Mouse (Mus musculus) Muller cell, postnatal 12 days (primary cell): Measurements from ENCODE around the gene Pbx2.
"Not testable (repeated sequence)": the region's sequence is repeated elsewhere in the genome, so short reads cannot be mapped to it uniquely, and the experiment has no call there.

Experiments
- DNase-seq: peaks from one replicate; pipeline ENCODE4 v3.0.0-alpha.2; 2015; ENCODE audit errors: inconsistent ontology term

The Pbx2 gene

DNA sequence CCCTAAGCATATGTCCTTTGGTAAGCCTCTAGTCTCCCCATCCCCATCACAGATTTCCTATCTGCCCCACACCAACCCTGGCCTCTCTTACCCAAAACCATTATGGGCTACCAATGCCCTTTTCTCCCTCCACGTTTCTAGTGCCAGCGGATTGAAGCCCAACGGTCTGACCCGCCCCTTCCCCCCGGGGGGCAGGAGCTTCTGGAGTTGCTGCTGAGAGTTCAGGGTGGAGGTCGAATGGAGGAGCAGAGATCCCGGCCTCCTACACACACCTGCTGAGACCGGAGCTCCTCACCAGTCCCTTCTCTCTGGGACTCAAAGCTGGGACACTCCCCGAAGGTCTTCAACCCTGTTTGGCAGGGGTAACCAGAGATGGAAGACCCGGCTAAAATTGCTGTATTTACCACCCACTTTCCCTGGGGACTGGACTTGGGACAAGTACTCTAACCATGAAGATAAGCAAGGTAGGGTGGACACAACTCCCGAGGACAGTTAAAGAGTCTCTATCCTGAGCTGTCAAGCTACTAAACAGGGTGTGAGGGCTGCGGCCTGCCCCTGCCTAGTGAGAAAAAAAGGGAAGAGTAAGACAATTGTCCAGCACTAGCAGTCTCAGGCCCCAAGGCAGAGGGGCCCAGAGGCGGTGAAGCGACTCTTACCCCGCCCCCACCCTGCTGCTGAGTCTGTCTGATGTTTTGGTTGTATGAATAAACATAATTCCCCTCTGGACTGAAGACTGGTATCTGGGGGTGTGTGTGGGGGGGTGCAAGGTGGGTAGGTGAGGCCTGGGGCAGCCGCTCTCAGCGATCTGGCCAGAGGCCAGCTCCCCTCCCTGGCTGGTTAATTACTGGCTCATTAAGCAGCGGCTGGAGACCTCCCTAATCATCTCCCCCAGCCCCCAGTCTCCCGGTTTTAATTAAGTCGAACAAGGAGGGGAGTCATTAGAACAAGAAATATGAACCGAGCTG lies at the start of gene Pbx2:
Pbx2 (plus strand) TSS at position 238 of the 965 bp plus-strand sequence.
- no peak for DNase-seq

DNA sequence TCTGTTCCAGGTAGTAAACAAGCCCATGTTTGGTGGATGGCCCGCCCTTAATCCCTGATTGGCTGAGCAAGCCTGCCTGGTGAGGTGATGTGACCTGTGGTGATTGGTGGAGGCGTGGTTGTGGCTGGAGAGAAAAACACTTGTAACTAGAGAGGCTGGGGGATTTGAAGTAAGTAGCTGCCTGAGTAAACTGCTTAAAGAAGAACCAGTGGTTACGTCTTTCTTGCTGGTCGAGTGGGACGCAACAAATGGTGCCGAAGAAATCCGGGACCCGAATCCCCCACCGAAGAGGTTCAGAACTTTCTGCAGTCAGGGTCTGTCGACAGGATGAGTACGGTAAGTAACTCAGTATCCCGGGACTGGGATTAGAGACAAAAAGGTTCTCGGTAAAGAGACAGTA lies 47.5 kb upstream of the Pbx2 start:
- DNase-seq = not testable (repeated sequence)

DNA sequence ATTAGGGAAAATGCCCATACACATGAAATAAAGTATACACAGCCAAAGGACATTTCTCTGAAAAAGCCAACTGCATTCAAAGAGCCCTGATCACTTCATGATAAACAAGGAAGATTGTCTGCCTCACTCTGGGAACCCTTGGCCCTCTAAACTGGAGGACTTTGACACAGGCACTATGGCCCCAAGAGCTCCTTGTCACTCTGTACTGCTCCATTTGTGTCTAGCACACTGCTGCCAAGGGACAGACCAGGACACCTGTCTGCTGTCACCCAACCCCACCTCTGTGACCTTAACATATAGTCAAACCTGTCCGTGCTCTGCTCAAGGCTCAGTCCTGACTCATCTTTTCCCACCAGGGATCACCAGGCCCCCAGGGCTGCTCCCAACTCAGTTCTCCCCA lies 44.3 kb upstream of the Pbx2 start:
- DNase-seq = no peak

DNA sequence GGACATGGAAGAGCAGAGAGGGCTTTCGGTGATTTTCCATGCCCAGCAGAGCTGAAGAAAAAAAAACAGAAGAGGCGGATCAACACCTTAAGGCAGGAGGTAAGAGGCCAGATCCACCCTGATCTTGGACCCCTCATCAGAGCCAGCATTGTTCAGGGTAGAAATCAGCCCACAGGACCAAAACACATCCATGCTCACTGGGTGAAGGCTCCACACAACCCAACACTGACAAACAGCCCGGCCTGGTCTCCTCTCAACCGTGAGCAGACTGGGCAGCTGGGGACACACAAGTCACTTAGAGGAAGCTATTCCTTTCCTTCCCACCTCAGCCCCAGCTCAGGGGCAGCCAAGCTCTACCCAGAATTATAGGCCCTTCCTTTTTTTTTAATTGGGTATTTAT lies 43.5 kb upstream of the Pbx2 start:
- DNase-seq = no peak

DNA sequence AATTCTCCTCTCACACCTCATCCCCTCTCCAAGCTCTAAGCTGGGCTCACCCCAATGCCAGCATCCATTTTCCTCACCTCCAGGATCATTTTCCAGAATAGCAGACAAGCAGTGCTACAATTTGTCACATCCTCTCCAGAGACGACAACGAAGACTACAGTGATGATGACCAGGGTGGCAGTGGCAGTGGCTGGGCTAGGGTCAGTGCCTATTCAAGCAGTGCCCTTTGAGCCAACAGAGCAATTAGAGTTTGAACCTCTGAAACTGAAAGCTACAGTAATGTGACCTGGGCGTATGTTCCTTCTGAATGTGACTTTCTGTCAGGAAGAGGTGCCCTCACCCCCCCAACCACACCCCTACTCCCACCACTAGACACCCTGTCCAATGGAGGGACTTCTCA lies 41.9 kb upstream of the Pbx2 start:
- DNase-seq = no peak

- DNase-seq = no peak
Measured at GRCm38 (mm10) chr17:34549843-34550242, 41.2 kb upstream of the Pbx2 start.

GRCm38 (mm10) chr17:34555483-34555882 lies 35.6 kb upstream of the Pbx2 start:
- peak; percentile 60 for DNase-seq

- DNase-seq = no peak
Measured at GRCm38 (mm10) chr17:34556406-34556805, 34.7 kb upstream of the Pbx2 start.

- DNase-seq = no peak
Measured at GRCm38 (mm10) chr17:34557411-34557810, 33.7 kb upstream of the Pbx2 start.

- no peak for DNase-seq
Measured at GRCm38 (mm10) chr17:34559116-34559515, 31.9 kb upstream of the Pbx2 start.

DNA sequence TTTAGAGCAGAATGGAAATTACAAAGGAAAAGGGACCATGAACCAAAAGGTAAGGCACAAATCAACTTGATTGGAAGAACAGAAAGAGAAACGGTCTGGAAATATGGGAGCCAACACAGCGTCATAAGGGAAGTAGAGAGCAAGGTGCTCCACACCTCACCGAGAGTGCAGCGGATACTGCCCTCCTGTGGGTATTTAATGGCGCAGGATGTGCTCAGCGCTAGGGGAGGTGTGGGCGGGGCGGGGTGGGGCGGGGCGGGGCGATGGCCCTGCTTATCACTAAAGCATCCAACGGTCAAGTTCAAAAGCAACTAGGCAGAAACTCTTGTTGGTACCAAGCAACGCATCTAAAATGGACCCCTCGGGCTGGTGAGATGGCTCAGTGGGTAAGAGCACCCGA lies 31.2 kb upstream of the Pbx2 start:
- DNase-seq = no peak

DNA sequence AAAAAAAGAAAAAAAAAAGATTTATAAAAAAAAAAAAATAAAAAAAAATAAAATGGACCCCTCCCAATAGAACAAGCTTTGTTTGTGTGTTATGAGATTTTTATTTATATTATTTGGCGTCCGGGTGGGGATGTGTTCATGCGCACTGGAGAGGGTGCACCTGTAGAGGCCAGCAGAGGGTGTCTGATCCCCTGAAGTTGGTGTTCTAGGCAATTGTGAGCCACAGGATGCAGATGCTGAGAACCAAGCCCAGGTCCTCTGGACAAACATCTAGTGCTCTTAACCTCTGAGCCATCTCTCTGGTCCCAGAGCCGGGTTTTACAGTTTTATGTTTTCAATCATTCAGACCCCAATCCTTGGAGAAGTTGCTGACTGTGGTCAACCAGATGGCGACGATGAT lies 30.6 kb upstream of the Pbx2 start:
- DNase-seq = no peak

DNA sequence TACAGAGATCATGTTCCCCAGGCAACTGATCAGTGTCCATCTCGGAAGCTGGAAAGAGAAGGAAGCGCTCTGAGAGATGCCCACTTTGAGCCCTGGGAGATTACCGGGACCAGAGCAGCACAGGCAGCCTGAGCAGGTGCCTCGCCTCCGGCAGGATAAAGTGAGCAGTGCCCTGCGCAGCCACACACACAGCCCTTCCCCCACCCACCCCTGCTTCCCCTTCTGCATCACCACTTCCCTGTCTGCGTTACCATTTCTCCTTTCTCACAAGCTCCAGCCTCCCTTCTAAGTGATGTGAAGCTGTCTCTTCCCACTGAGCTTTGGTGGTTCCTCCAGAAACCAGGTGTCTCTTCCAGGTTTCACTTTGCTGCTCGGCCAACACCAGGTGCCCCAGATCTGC lies 29.9 kb upstream of the Pbx2 start:
- DNase-seq = no peak

DNA sequence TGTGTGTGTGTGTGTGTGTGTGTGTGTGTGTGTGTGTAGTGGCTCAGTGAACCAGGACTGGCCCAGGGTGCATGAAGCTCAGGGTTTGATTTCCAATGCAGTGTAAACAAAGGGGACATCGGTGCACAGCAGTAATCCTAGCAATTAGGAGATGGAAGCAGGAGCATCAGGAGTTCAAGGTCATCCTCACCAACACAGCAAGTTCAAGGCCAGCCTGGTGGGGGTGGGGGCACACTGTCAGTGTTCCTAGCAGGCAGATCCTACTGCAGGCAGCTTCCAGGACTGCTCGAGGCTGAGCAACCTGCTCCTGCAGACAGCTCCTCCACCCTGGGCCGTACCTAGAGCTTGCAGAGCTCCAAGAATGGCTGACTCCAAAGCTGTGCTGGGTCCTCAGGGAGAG lies 28.5 kb upstream of the Pbx2 start:
- DNase-seq = no peak

- DNase-seq = no peak
Measured at GRCm38 (mm10) chr17:34563354-34563753, 27.7 kb upstream of the Pbx2 start.

- peak; percentile 58 for DNase-seq
Measured at GRCm38 (mm10) chr17:34564003-34564421, 27.1 kb upstream of the Pbx2 start, which contains the start of gene Notch4. Gene Notch4, plus strand, starts transcription at chr17:34564268.

DNA sequence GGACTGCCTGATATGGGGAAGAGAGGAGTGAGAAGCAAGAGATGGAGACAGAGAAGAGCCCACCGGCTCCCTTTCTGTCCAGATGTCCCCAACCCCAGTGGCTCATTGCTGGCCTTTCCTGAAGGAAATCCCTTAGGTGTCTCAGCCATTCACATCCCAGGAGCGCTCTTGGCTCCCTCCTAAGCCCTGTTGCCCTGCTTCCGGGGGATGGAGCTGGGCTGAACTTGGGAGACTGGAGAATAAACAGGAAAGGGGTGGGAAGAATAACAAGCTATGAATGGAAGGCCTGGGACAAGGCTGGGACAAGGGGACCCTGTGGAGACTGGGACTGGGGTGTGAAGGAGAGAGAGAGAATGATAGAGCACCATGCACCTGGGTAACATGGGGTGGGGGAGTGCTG lies 26.3 kb upstream of the Pbx2 start:
- DNase-seq = peak; percentile 10

DNA sequence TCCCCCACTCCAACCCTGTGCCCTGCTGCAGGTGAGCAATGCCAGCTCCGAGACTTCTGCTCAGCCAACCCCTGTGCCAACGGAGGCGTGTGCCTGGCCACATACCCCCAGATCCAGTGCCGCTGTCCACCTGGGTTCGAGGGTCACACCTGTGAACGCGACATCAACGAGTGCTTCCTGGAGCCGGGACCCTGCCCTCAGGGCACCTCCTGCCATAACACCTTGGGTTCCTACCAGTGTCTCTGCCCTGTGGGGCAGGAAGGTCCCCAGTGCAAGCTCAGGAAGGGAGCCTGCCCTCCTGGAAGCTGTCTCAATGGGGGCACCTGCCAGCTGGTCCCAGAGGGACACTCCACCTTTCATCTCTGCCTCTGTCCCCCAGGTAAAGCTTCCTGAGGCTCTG lies 23.8 kb upstream of the Pbx2 start:
- DNase-seq = no peak

DNA sequence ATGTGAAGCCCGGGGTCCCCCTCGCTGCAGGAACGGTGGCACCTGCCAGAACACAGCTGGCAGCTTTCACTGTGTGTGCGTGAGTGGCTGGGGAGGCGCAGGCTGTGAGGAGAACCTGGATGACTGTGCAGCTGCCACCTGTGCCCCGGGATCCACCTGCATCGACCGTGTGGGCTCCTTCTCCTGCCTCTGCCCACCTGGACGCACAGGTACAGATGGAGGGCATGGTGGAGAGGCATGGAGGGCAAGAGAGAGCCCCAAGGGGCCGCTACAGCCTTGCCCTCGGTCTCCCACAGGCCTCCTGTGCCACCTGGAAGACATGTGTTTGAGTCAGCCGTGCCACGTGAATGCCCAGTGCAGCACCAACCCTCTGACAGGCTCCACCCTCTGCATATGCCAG lies 22.6 kb upstream of the Pbx2 start:
- no peak for DNase-seq

DNA sequence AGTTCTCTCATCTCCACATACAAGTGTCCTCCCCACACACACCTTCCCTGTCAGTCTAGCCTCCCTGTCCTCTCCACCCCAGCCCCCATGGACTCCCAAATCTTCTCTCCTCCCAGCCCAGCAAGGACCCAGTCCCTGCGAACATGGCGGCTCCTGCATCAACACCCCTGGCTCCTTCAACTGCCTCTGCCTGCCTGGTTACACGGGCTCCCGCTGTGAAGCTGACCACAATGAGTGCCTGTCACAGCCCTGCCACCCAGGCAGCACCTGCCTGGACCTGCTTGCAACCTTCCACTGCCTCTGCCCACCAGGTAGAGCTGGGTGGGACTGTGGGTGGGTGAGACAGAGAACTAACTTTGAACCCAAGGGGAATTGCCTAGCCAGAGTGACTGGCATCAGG lies 21.1 kb upstream of the Pbx2 start:
- no peak for DNase-seq

GRCm38 (mm10) chr17:34571875-34572274 lies 19.2 kb upstream of the Pbx2 start:
- no peak for DNase-seq

GRCm38 (mm10) chr17:34572361-34572760 lies 18.7 kb upstream of the Pbx2 start:
- DNase-seq = no peak

DNA sequence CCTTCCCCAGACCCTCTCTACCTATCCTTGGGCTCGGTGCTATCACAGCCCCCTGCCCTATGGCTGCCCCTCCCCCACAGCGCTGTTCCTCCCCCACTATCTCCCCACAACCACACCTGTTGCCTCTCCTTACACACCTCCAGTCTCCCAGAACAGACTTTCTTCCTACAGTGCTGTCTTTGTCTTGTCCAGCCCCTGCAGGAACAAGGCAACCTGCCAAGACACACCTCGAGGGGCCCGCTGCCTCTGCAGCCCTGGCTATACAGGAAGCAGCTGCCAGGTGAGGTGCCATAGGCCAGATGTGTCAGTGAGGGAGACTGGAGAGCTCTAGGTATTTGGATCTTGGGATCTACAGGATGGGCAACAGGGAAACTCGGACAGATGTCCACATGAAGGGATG lies 14.5 kb upstream of the Pbx2 start:
- DNase-seq = no peak

- no peak for DNase-seq
Measured at GRCm38 (mm10) chr17:34578070-34578469, 13.0 kb upstream of the Pbx2 start.
